Mouse (Mus musculus): ENCODE measurements around the gene Eme1. TPM values are rescaled to one million over a fixed set of nuclear protein-coding genes. Genes with fewer than 3 reads are reported as not detected.
"Not testable (repeated sequence)": the region's sequence is repeated elsewhere in the genome, so short reads cannot be mapped to it uniquely, and the experiment has no call there.

Eme1 gene
- 23.5 and 26.4 TPM in 2 replicates for polyA plus RNA-seq (2015; fragmentation: Nextera tagmentation; extraction: Ambion mirVana)

- peak within 1 kb of the TSS; percentile 69 for H3K4me2 ChIP-seq
- H3K9me3 ChIP-seq = no peaks in the 10 kb centered on the region
- peaks cover 46% of the 10 kb centered on the region for H3K36me3 ChIP-seq
- peak within 1 kb of the TSS; percentile 95 for H3K27ac ChIP-seq
- peak within 1 kb of the TSS; percentile 73 for H3K9ac ChIP-seq
- H3K4me1 ChIP-seq = peaks cover 15% of the 10 kb centered on the region
- peak; percentile 79 for ATAC-seq (ENCODE audit: insufficient number of reproducible peaks, insufficient read depth, low FRiP score, low TSS enrichment, low read depth)
- peak within 1 kb of the TSS; percentile 64 for H3K4me3 ChIP-seq
- WGBS = under 1% methylated on average over 32 of the region's 32 CpGs
- no peaks in the 10 kb centered on the region for H3K27me3 ChIP-seq
These were observed at the start of gene Eme1, which contains the start of gene Mrpl27 for GRCm38 (mm10) chr11:94653663-94654436. Gene Eme1, minus strand, starts transcription at chr11:94653964. Gene Mrpl27, plus strand, starts transcription at chr11:94653767.

- no peak for ATAC-seq (ENCODE audit: insufficient number of reproducible peaks, insufficient read depth, low FRiP score, low TSS enrichment, low read depth)
- WGBS = 41% methylated on average over 3 of the region's 3 CpGs
- Histone ChIP-seq H3K4me2 (no peak overlapping the region), H3K27ac (no peak overlapping the region), H3K36me3 (no peaks in the 10 kb centered on the region), H3K9ac (no peak overlapping the region), H3K4me3 (no peak overlapping the region), H3K27me3 (0 out of 2 replicates have a peak, but pooled peaks cover 5% of the 10 kb centered on the region), H3K4me1 (peaks cover 23% of the 10 kb centered on the region), H3K9me3 (no peaks in the 10 kb centered on the region)
These were observed 48.4 kb upstream of the Eme1 start for GRCm38 (mm10) chr11:94702216-94702610.

- Histone ChIP-seq H3K27ac (no peak overlapping the region), H3K4me3 (no peak overlapping the region), H3K9me3 (no peaks in the 10 kb centered on the region), H3K36me3 (no peaks in the 10 kb centered on the region), H3K4me2 (no peak overlapping the region), H3K4me1 (peaks cover 23% of the 10 kb centered on the region), H3K27me3 (0 out of 2 replicates have a peak, but pooled peaks cover 5% of the 10 kb centered on the region), H3K9ac (no peak overlapping the region)
- WGBS = 58% methylated on average over 27 of the region's 27 CpGs
- no peak for ATAC-seq (ENCODE audit: insufficient number of reproducible peaks, insufficient read depth, low FRiP score, low TSS enrichment, low read depth)
These were observed 47.8 kb upstream of the Eme1 start for GRCm38 (mm10) chr11:94701401-94702215.

GRCm38 (mm10) chr11:94699399-94699798 lies 45.6 kb upstream of the Eme1 start:
- Histone ChIP-seq H3K4me3 (no peak overlapping the region), H3K9me3 (no peaks in the 10 kb centered on the region), H3K4me2 (no peak overlapping the region), H3K4me1 (peaks cover 21% of the 10 kb centered on the region), H3K27ac (no peak overlapping the region), H3K36me3 (no peaks in the 10 kb centered on the region), H3K27me3 (0 out of 2 replicates have a peak, but pooled peaks cover 5% of the 10 kb centered on the region), H3K9ac (no peak overlapping the region)
- ATAC-seq (ENCODE audit: insufficient number of reproducible peaks, insufficient read depth, low FRiP score, low TSS enrichment, low read depth) = no peak
- 99% methylated on average over 3 of the region's 3 CpGs for WGBS

GRCm38 (mm10) chr11:94697703-94698464 lies 44.1 kb upstream of the Eme1 start:
- no peak overlapping the region for H3K27ac ChIP-seq
- ATAC-seq (ENCODE audit: insufficient number of reproducible peaks, insufficient read depth, low FRiP score, low TSS enrichment, low read depth) = no peak
- H3K27me3 ChIP-seq = 0 out of 2 replicates have a peak, but pooled peaks cover 5% of the 10 kb centered on the region
- H3K36me3 ChIP-seq = no peaks in the 10 kb centered on the region
- H3K4me2 ChIP-seq = no peak overlapping the region
- H3K9me3 ChIP-seq = no peaks in the 10 kb centered on the region
- no peak overlapping the region for H3K4me3 ChIP-seq
- no peak overlapping the region for H3K9ac ChIP-seq
- peaks cover 17% of the 10 kb centered on the region for H3K4me1 ChIP-seq
- WGBS = 46% methylated on average over 13 of the region's 13 CpGs

GRCm38 (mm10) chr11:94697140-94697539 lies 43.4 kb upstream of the Eme1 start:
- no peak overlapping the region for H3K27ac ChIP-seq
- H3K4me1 ChIP-seq = peaks cover 16% of the 10 kb centered on the region
- no peak for ATAC-seq (ENCODE audit: insufficient number of reproducible peaks, insufficient read depth, low FRiP score, low TSS enrichment, low read depth)
- no peaks in the 10 kb centered on the region for H3K9me3 ChIP-seq
- no peak overlapping the region for H3K4me3 ChIP-seq
- WGBS = 91% methylated on average over 2 of the region's 2 CpGs
- H3K36me3 ChIP-seq = no peaks in the 10 kb centered on the region
- no peak overlapping the region for H3K4me2 ChIP-seq
- H3K9ac ChIP-seq = no peak overlapping the region
- H3K27me3 ChIP-seq = 0 out of 2 replicates have a peak, but pooled peaks cover 5% of the 10 kb centered on the region

- H3K9ac ChIP-seq = no peak overlapping the region
- H3K4me3 ChIP-seq = no peak overlapping the region
- H3K4me2 ChIP-seq = no peak overlapping the region
- no peaks in the 10 kb centered on the region for H3K9me3 ChIP-seq
- H3K4me1 ChIP-seq = peaks cover 6% of the 10 kb centered on the region; the same call in 1 of the 2 replicates
- WGBS = 64% methylated on average over 6 of the region's 6 CpGs
- no peaks in the 10 kb centered on the region for H3K27me3 ChIP-seq
- no peaks in the 10 kb centered on the region for H3K36me3 ChIP-seq
- H3K27ac ChIP-seq = no peak overlapping the region
- ATAC-seq (ENCODE audit: insufficient number of reproducible peaks, insufficient read depth, low FRiP score, low TSS enrichment, low read depth) = no peak
These were observed 41.7 kb upstream of the Eme1 start for GRCm38 (mm10) chr11:94695508-94695907.

GRCm38 (mm10) chr11:94692502-94692901 lies 38.7 kb upstream of the Eme1 start:
- H3K9me3 ChIP-seq; ATAC-seq (ENCODE audit: insufficient number of reproducible peaks, insufficient read depth, low FRiP score, low TSS enrichment, low read depth): not testable (repeated sequence)

GRCm38 (mm10) chr11:94687178-94687577 lies 33.4 kb upstream of the Eme1 start:
- Histone ChIP-seq H3K4me3 (no peak overlapping the region), H3K9ac (no peak overlapping the region), H3K9me3 (no peaks in the 10 kb centered on the region), H3K36me3 (no peaks in the 10 kb centered on the region), H3K27me3 (no peaks in the 10 kb centered on the region), H3K4me1 (no peaks in the 10 kb centered on the region), H3K27ac (no peak overlapping the region), H3K4me2 (no peak overlapping the region)
- WGBS = 81% methylated on average over 6 of the region's 6 CpGs
- ATAC-seq (ENCODE audit: insufficient number of reproducible peaks, insufficient read depth, low FRiP score, low TSS enrichment, low read depth) = no peak

More at GRCm38 (mm10) chr11:94692502-94692901, 38.7 kb upstream of the Eme1 start:
- not testable (repeated sequence) for H3K27ac ChIP-seq, H3K4me3 ChIP-seq, H3K4me2 ChIP-seq, H3K4me1 ChIP-seq, H3K27me3 ChIP-seq, H3K9ac ChIP-seq, H3K36me3 ChIP-seq

- Histone ChIP-seq H3K36me3 (no peaks in the 10 kb centered on the region), H3K4me2 (no peak overlapping the region), H3K4me3 (no peak overlapping the region), H3K9me3 (no peaks in the 10 kb centered on the region), H3K9ac (no peak overlapping the region), H3K27ac (no peak overlapping the region), H3K4me1 (peaks cover 9% of the 10 kb centered on the region), H3K27me3 (no peaks in the 10 kb centered on the region)
- no peak for ATAC-seq (ENCODE audit: insufficient number of reproducible peaks, insufficient read depth, low FRiP score, low TSS enrichment, low read depth)
- 76% methylated on average over 7 of the region's 7 CpGs for WGBS
These were observed 28.7 kb upstream of the Eme1 start for GRCm38 (mm10) chr11:94682427-94682826.

GRCm38 (mm10) chr11:94681640-94682039 lies 27.9 kb upstream of the Eme1 start:
- Histone ChIP-seq H3K4me3 (no peak overlapping the region), H3K9ac (no peak overlapping the region), H3K4me1 (peaks cover 9% of the 10 kb centered on the region), H3K36me3 (no peaks in the 10 kb centered on the region), H3K4me2 (no peak overlapping the region), H3K27ac (no peak overlapping the region), H3K9me3 (no peaks in the 10 kb centered on the region), H3K27me3 (no peaks in the 10 kb centered on the region)
- no peak for ATAC-seq (ENCODE audit: insufficient number of reproducible peaks, insufficient read depth, low FRiP score, low TSS enrichment, low read depth)
- WGBS = 74% methylated on average over 4 of the region's 4 CpGs

All from embryonic facial prominence, embryonic 13.5 days (tissue).